Mouse (Mus musculus) stomach, embryonic 16.5 days (tissue): ENCODE data around the gene Rpl6. TPM values are rescaled to one million over a fixed set of nuclear protein-coding genes. Genes with fewer than 3 reads are reported as not detected.

ENCODE experiments used
- ATAC-seq: fragments of 200-750 bp; cut with Nextera tagmentation; 2 replicates; pipeline ENCODE4 v1.8.0; 2017; ENCODE audit warnings: moderate number of reproducible peaks, moderate TSS enrichment; ENCODE audit not compliant: insufficient read depth, low FRiP score
- H3K27ac ChIP-seq: fragments of 300-500 bp; sonication (generic); 2 replicates; pipeline ENCODE4 v1.5.1; 2014; ENCODE audit warnings: low read length
- H3K27me3 ChIP-seq: fragments of 300-500 bp; sonication (generic); 2 replicates; pipeline ENCODE4 v1.6.1; 2014; ENCODE audit warnings: low read length, control low read depth, mixed read lengths; ENCODE audit not compliant: control insufficient read depth, insufficient read depth
- H3K36me3 ChIP-seq: fragments of 300-500 bp; sonication (generic); 2 replicates; pipeline ENCODE4 v1.6.1; 2014; ENCODE audit warnings: low read length; ENCODE audit not compliant: control insufficient read depth, insufficient read depth
- H3K4me1 ChIP-seq: fragments of 300-500 bp; sonication (generic); 2 replicates; pipeline ENCODE4 v1.6.1; 2014; ENCODE audit warnings: low read length, control low read depth, mixed read lengths; ENCODE audit not compliant: control insufficient read depth, insufficient read depth
- H3K4me2 ChIP-seq: fragments of 300-500 bp; sonication (generic); 2 replicates; pipeline ENCODE4 v1.6.1; 2014; ENCODE audit warnings: low read depth, low read length, mixed read lengths
- H3K4me3 ChIP-seq: fragments of 300-500 bp; sonication (generic); replicated peaks from 2 replicates; pipeline ENCODE4 v1.5.1; 2014; ENCODE audit warnings: mild to moderate bottlenecking, low read length
- H3K9ac ChIP-seq: fragments of 300-500 bp; sonication (generic); 2 replicates; pipeline ENCODE4 v1.6.1; 2014; ENCODE audit warnings: low read length
- H3K9me3 ChIP-seq: fragments of 300-500 bp; sonication (generic); replicated peaks from 2 replicates; pipeline ENCODE4 v1.6.1; 2016; ENCODE audit warnings: low read length, control low read depth; ENCODE audit not compliant: control insufficient read depth
- WGBS: fragments of 180-500 bp; shearing (Covaris S2); extraction: QIAGEN DNeasy Blood & Tissue Kit; methylation state at CpG from one replicate; pipeline ENCODE4 v1.1.7; 2014; 5-methylcytosine and 5-hydroxymethylcytosine counted together
- polyA plus RNA-seq: library from polyadenylated mRNA; unstranded; fragments of >200 nt; fragmentation: Nextera tagmentation; extraction: Ambion mirVana; gene quantifications from 2 replicates; pipeline ENCODE4 v1.2.1, GENCODE M21; 2015

Rpl6 gene
- polyA plus RNA-seq, 1 experiment from 2014 or later, result 591 TPM

DNA sequence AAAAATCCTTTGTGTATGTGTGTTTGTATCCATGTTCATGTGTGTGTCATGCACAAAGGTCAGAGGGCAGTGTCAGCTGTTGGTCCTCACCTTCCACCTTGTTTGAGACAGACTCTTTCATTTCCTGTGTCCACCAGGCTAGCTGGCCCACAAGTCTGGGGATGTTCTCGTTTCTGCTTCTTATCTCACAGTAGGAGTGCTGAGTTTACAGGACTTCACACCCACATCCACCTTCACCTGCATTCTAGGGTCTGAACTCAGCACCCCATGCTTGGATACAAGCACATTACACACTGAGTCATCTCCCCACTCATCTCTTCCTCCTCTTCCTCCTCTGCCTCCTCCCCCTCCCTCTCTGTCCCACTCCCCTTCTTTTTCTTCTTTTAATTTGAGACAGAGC lies 38.0 kb downstream of the Rpl6 start:
- Histone ChIP-seq H3K27ac (no peak overlapping the region), H3K36me3 (no peaks in the 10 kb centered on the region), H3K4me2 (no peak overlapping the region), H3K9ac (no peak overlapping the region), H3K4me3 (no peak overlapping the region), H3K27me3 (no peaks in the 10 kb centered on the region), H3K4me1 (no peaks in the 10 kb centered on the region), H3K9me3 (no peaks in the 10 kb centered on the region)
- WGBS, result 63% methylated on average over 1 of the region's 1 CpGs
- no peak for ATAC-seq

DNA sequence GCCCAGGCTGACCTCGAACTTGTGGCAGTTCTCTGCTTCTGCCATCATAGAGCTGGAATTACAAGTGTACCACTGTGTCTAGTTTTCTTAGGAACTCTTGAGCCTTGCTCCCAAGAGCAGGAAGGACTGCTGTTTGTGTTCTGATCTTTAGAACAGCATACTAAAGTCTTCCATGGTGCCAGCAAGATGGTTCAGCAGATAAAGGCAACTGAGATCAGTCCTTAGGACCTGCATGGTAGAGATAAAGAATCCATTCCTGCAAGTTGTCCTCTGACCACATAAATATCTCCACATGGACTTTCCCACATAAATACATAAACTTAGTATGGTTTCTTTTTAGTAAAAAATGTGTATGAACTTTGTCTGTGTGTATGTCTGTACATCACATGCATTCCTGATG lies 38.4 kb downstream of the Rpl6 start:
- no peaks in the 10 kb centered on the region for H3K36me3 ChIP-seq
- WGBS, result 88% methylated on average over 1 of the region's 1 CpGs
- H3K27ac ChIP-seq, result no peak overlapping the region
- no peak overlapping the region for H3K4me2 ChIP-seq
- ATAC-seq, result no peak
- H3K27me3 ChIP-seq, result no peaks in the 10 kb centered on the region
- H3K9ac ChIP-seq, result no peak overlapping the region
- no peaks in the 10 kb centered on the region for H3K4me1 ChIP-seq
- no peak overlapping the region for H3K4me3 ChIP-seq
- no peaks in the 10 kb centered on the region for H3K9me3 ChIP-seq

DNA sequence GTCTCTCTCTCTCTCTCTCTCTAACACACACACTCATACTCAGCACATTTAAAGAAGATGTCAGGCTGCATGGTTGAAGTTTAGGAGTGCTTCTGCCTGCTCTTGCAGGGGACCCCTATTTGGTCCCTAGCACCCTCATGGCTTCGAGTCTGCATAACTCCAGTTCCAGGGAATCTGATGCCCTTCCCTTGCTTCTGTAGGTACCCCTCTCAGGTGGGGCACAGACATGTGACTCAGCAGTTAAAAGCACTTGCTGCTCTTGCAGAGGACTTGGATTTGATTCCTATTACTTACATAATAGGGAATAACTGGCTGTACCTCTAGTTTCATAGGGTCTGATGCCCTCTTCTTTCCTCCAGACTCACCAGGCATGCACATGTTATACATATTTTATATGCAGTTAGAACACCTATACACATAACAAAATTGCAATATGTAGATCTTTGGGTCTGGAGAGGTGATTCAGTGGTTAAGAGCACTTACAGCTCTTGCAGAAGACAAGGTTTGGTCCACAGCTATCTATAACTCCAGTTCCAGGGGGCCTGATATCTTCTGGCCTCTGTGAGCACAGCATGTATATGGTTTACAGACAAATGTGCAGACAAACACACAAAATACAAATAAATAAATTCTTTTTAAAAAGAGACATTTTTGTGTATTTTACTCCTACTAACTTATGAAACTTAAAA lies 39.5 kb downstream of the Rpl6 start:
- Histone ChIP-seq H3K27me3 (no peaks in the 10 kb centered on the region), H3K9ac (no peak overlapping the region), H3K4me2 (no peak overlapping the region), H3K36me3 (no peaks in the 10 kb centered on the region), H3K4me1 (no peaks in the 10 kb centered on the region), H3K27ac (no peak overlapping the region), H3K4me3 (no peak overlapping the region), H3K9me3 (no peaks in the 10 kb centered on the region)
- no peak for ATAC-seq
- WGBS, result 83% methylated on average over 1 of the region's 1 CpGs

DNA sequence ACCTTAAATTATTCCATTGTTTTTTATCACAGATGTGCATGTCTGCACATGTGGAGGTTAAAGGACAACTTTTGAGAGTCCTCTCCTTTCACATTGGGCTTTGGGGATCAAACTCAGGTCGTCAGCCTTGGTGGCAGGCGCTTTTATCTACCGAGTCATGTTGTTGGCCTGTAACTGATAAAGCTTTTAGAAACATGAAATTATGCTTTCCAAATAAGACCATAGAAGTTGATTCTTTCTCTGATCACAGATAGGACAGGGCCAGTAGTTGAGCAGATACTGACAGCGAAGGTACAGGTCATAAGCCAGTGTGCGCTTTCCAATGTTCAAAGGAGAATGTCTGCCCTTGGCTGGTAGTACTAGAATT lies 40.1 kb downstream of the Rpl6 start:
- no peaks in the 10 kb centered on the region for H3K27me3 ChIP-seq
- no peak for ATAC-seq

DNA sequence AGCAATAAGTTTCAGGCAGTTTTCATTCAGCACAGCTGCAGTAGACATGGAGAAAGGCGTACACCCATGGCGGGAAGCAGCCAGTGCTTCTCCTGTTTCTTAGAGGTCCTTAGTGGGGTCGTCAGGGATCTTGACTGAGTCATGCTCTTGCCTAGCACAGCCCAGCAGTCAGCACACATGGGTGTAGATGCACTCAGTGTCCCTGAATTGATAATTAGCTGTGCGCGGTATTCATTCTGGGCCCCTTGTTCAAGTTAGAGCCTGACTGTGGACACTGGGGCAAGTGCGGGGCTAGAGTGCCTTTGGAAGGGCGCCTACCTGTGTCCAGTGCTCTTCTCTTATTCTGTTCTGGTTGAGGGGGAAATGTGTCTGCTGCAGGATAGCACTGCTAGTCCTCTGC lies 40.9 kb downstream of the Rpl6 start:
- H3K9me3 ChIP-seq, result no peaks in the 10 kb centered on the region
- WGBS, result 78% methylated on average over 7 of the region's 7 CpGs
- H3K9ac ChIP-seq, result no peak overlapping the region
- H3K4me3 ChIP-seq, result no peak overlapping the region
- H3K4me1 ChIP-seq, result no peaks in the 10 kb centered on the region
- H3K36me3 ChIP-seq, result no peaks in the 10 kb centered on the region
- H3K27me3 ChIP-seq, result no peaks in the 10 kb centered on the region
- ATAC-seq, result no peak
- no peak overlapping the region for H3K27ac ChIP-seq
- H3K4me2 ChIP-seq, result no peak overlapping the region

More for the DNA sequence above, 40.1 kb downstream of the Rpl6 start:
- Histone ChIP-seq H3K4me1 (no peaks in the 10 kb centered on the region), H3K9me3 (no peaks in the 10 kb centered on the region), H3K9ac (no peak overlapping the region), H3K4me3 (no peak overlapping the region), H3K4me2 (no peak overlapping the region), H3K27ac (no peak overlapping the region), H3K36me3 (no peaks in the 10 kb centered on the region)
- WGBS, result 83% methylated on average over 5 of the region's 5 CpGs

DNA sequence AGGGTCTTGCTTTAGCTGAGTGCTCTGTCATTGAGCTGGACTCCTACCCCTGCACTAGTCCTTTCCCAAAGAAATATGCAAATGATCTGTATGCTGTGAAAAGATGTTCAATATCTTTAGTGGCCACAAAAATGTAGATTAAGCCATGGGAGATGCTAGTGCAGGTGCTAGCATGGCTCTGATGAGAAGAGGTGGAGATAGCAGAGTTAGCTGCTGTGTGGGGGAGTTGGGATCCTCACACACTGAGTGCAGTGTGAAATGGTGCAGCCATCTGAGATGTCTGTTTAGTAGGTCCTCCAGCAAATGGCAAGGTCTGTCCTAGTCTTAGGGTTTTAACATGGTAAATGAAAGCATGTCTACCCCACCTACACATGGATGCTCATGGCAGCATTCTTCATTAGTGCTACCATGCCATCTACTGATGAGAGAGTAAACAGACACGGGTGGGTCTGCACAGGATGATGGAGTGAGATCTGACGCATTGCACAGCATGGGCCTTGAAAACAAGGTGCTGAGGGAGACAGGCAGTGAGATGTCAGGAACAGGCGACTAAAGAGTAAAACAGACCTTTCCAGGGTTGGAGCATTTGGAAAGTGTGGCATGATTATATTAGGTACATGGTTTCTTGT lies 44.6 kb downstream of the Rpl6 start:
- 59% methylated on average over 3 of the region's 3 CpGs for WGBS
- Histone ChIP-seq H3K27ac (no peak overlapping the region), H3K9ac (no peak overlapping the region), H3K9me3 (no peaks in the 10 kb centered on the region), H3K27me3 (no peaks in the 10 kb centered on the region), H3K36me3 (no peaks in the 10 kb centered on the region), H3K4me1 (no peaks in the 10 kb centered on the region), H3K4me2 (no peak overlapping the region), H3K4me3 (no peak overlapping the region)
- no peak for ATAC-seq

DNA sequence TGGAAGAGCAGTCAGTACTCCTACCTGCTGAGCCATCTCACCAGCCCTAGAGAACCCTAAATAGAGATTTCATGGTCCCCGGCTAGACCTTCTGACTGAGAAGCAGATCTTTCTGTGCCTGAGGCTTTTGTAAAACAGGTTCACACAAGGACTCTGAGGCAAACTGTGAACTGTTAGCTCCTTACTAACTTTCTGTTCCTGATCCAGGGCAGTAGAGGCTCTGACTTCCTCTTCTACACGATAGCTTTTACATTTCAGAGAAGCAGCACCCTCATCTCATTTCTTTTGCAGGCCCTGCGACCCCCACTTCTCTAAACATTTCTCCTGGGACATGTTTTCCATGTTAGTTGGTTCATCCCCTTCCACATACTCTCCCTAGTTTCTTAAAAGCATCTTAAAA lies 45.4 kb downstream of the Rpl6 start:
- H3K9me3 ChIP-seq, result no peaks in the 10 kb centered on the region
- H3K4me3 ChIP-seq, result no peak overlapping the region
- ATAC-seq, result no peak
- H3K36me3 ChIP-seq, result no peaks in the 10 kb centered on the region
- no peaks in the 10 kb centered on the region for H3K27me3 ChIP-seq
- no peak overlapping the region for H3K27ac ChIP-seq
- WGBS, result 78% methylated on average over 3 of the region's 3 CpGs
- H3K4me1 ChIP-seq, result no peaks in the 10 kb centered on the region
- H3K9ac ChIP-seq, result no peak overlapping the region
- no peak overlapping the region for H3K4me2 ChIP-seq

DNA sequence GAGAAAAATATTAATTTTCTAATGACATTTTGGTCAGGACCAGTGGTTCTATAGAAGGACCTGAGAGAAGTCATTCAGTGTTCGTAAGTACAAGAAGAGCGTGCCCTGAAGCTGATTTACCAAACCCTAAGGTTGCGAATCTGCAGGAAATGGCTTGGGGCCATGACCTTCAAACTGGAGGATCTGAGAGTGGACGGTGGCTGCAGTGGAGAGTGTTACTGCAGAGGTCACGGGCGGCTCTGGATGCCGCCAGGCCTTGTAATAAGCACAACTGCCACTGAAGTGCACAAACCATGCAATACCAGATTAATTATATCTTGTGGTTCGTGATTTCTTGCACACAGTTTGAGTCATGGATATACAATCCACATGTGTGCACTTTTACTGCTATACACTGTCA lies 47.5 kb downstream of the Rpl6 start:
- no peak overlapping the region for H3K4me3 ChIP-seq
- H3K9ac ChIP-seq, result no peak overlapping the region
- no peaks in the 10 kb centered on the region for H3K9me3 ChIP-seq
- no peaks in the 10 kb centered on the region for H3K27me3 ChIP-seq
- no peaks in the 10 kb centered on the region for H3K36me3 ChIP-seq
- no peak overlapping the region for H3K4me2 ChIP-seq
- no peak for ATAC-seq
- no peak overlapping the region for H3K27ac ChIP-seq
- WGBS, result 66% methylated on average over 8 of the region's 8 CpGs
- H3K4me1 ChIP-seq, result no peaks in the 10 kb centered on the region

DNA sequence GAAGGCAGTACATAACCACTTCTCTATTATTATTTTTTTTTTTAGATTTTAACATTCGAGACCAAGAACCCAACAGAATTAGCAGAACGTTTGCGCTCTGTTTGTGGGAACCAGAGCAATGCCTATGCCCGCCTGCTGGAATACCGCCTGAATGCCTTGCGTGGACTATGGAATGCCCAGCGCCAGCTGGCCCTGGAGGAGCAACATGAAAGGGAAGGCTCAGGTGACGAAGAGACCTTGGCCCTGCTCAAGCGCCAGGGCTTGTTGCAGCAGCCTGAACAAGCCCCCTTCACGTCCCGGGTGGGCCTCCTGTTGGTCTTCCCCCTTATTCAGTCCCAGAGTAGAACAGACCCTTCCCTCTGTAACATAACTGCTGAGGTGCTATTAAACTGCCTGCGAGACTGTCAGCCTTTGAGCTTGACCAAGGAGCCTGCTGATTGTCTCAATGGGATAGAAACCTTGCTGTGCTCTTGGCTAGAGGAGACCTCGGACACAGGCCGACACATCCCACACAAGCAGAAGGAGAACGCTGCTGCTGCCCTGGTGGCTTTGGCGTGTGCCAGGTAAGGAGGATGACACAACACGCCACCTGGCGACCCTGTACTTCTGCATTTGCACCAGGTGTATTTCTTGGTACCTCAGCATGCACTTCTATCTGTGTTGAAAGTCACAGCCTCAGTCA lies 49.7 kb downstream of the Rpl6 start:
- Histone ChIP-seq H3K27me3 (no peaks in the 10 kb centered on the region), H3K4me3 (no peak overlapping the region), H3K4me2 (no peak overlapping the region), H3K27ac (no peak overlapping the region), H3K9me3 (no peaks in the 10 kb centered on the region), H3K36me3 (no peaks in the 10 kb centered on the region), H3K4me1 (no peaks in the 10 kb centered on the region), H3K9ac (no peak overlapping the region)
- WGBS, result 88% methylated on average over 18 of the region's 18 CpGs
- ATAC-seq, result no peak
